Mouse (Mus musculus) gastrocnemius, postnatal 14 days (tissue): ENCODE measurements around the gene Nol3. TPM values are rescaled to one million over a fixed set of nuclear protein-coding genes. Genes with fewer than 3 reads are reported as not detected.

Experiments
- DNase-seq: peaks from one replicate; pipeline ENCODE4 v3.0.0; 2021; ENCODE audit warnings: mixed read lengths
- intact Hi-C: fragments of 180-260 bp; cut with DNase I; formaldehyde crosslinking; loops from one replicate; pipeline ENCODE4 v1.15.1; 2025; ENCODE audit warnings: low total_unique reads
- total RNA-seq, 2 experiments: library from RNA; stranded (reverse); gene quantifications; 2 replicates each; pipeline ENCODE4 v1.2.3; 2021

The Nol3 gene
- total RNA-seq, 2 experiments from 2014 or later = 24.1 to 27.3 TPM

DNA sequence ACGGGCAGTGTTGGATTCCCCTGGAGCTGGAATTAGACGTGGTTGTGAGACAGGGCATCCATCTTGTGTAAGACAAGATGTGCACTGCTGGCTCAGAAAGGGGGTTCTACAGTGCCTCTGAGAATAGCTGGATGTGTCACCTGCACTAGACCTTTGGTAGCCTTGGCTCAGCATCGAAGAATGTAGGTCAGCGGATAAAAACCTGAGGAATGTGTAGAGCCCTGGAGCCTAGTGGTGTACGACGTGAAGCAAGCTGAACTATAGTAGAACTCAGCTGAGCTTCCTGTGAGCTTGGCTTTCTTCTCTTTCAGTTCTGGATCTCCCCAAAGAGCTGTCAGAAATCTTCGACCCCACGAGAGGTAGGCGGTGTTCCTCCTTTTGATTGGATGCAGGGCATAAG, 27.9 kb downstream of the Nol3 start:
- DNase-seq = no peak
- intact Hi-C loops = no loop called here

DNA sequence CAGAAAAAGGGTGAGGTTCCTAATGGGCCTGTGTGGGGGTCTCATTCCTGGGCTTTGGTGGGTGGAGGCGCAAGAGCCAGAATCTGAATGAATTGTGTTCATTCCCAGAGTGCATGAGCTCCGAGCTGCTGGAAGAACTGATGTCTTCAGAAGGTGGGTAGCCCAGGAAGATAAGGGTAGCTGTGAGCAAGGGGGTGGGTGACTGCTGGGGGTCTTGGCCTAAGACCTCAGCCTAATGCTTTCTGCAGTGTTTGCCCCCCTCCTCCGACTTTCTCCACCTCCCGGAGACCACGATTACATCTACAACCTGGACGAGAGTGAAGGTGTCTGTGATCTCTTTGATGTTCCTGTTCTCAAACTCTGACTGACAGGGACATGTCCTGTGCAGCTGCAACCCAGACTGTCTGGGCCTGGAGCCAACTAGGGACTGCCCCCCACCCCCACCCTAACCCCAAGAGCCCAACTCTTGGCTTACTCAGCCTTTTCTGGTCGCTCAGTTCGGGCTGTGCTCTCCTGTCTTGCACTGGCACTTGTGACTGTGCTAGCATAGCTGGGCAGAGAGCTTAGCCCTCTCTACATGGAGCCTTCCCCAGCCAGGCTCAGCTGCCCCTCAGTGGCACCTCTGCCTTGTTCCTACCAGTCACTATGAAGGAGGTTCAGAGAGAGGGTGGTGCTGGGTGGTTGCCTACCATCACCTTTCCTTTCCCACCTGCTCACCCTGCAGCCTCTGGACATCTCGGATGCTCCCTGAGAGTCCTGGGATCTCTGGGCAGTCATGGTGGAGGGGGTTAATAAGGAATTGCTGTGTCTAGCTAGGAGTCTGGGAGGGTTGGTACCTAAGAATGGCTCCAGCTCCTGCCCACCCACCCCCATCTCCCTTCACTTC, 28.6 kb downstream of the Nol3 start:
- intact Hi-C loops = no loop called here
- no peak for DNase-seq

DNA sequence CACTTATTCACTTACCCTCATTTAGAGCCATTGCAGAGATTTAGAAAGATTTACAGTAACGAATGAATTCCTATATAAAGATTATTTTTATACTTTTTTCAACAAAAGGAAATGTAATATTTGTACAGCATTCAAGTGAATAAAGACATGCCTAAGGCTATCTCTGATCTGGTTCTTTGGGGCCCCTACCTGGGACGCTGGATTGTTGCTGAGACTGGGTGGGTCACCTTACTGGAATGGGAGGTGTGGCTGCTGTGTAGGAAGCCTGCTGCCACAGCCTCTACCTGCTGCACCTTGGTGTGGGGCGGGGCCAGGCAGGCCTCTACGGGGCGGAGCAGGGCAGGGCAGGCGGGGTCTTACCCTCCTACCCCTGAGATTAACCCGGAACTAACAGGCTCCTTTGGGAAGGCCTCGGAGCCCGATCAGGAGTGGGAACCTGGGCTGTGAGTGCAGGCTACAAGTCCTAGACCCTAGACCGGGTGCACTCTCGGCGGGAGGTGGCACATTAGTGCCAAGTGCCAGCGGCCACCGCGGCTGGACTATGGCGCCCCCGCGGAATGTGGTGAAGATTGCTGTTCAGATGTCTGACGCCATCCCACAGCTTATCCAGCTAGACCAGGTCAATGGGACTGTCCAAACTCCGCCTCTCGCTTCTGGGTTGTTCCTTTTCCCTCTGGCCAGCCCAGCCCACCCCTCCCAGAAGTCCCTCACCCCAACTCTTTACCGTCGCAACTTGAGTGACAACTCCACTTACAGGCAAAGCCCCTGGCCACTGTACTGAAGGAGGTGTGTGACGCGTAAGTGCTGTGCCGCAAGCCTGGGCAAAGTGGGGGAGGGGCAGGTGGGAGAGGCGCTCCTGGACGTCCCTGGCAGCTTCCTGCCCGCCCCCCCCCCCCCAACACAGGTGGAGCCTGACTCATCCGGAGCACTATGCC, 29.5 kb downstream of the Nol3 start, which contains the start of gene Elmo3:
Gene Elmo3 (plus strand): TSS at position 391 of the 935 bp plus-strand sequence.
- no peak for DNase-seq
- intact Hi-C loops = no loop called here

DNA sequence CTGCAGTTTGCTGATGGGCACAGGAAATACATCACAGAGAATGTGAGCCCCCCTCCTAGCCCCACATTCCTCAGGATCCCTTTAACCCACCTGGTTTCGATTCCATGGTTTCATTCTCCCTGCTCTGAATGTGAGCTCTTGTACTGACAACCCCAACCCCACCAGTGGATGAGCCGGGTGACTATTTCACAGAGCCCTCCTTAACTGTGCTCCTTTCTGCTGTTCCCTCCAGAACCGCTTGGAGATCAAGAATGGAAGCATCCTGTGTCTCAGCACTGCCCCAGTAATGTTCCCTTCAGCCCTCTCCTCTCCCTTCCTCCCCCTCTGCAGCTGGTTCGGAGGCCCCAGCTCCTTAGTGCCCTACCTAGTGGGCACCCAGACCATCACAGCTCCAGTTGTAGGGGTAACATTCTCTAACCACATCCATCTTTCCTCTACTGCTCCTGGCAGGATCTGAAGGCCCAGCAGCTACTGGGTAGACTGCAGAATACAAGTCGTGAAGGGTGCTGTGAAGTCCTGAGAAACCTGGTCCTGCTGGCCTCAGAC, 30.3 kb downstream of the Nol3 start:
- intact Hi-C loops = no loop called here
- no peak for DNase-seq

DNA sequence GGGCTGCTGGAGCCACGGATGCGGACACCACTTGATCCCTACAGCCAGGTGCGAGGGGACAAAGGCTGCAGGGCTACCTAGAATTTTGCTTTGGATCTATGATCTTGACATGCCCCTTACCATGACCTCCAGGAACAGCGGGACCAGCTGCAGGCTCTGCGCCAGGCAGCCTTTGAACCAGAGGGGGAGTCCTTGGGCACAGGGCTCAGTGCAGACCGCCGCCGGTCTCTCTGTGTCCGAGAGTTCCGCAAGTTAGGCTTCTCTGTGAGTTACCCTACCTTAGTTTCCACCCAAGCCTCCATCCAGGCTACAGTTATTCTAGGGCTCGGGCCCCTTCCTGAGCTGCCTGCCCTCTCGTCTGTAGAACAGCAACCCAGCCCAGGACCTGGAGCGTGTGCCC, 31.7 kb downstream of the Nol3 start:
- intact Hi-C loops = no loop called here
- no peak for DNase-seq

DNA sequence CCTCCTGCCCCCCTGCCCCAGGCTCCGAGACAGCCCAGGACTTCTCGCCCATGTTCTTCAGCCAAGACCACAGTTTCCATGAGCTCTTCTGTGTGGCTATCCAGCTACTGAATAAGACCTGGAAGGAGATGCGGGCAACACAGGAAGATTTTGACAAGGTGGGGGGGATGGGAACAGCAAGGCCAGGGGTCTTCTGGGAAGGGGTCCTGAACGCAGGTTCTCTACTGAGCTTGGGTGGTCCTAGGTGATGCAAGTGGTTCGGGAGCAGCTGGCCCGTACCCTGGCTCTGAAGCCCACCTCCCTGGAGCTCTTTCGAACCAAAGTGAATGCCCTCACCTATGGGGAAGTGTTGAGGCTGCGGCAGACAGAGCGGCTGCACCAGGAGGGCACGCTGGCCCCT, 32.5 kb downstream of the Nol3 start:
- intact Hi-C loops = no loop called here

DNA sequence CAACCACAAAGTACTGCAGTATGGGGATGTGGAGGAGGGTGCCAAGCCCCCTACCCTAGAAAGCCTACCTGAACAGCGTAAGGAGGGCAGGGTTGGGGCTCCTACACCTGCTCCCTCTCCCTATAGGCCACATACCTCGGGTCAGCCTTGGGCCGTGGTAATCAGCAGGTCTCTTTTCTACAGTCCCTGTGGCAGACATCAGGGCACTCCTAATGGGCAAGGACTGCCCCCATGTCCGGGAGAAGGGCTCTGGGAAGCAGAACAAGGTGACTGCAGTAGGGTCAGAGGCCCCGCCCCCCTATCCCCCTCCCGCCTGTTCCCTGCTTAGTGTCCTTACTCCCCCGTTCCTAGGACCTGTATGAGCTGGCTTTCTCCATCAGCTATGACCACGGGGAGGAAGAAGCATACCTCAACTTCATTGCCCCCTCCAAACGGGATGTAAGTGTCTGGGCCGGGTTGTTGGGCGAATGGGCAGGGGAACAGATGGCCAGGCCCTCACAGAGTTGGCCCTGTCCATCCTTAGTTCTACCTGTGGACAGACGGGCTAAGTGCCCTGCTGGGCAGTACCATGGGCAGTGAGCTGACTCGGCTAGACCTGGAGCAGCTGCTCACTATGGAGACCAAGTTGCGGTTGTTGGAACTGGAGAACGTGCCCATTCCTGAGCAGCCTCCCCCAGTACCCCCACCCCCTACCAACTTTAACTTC, 33.4 kb downstream of the Nol3 start:
- DNase-seq = no peak
- intact Hi-C loops = no loop called here

More for the DNA sequence above, 32.5 kb downstream of the Nol3 start:
- DNase-seq = no peak

DNA sequence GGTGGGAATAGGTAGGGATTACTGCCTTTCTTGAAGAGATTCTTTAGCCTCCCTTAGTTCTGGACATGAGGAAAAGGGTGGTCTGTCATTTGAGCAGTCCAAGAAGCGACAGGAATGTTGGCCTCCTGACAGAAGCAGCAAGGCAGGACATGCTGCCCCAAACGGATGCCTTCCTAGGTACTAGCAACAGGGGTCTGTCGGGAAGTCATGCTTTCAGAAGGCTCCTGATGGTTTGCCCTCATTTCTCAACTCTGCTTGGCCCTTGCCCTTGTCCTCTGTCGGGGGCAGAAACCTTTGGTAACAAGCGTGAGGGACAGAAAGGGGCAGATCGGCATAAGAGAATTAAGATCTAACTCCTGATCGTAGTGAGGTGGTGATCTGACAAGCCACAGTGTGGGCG, 34.2 kb downstream of the Nol3 start:
- no peak for DNase-seq
- intact Hi-C loops = no loop called here

DNA sequence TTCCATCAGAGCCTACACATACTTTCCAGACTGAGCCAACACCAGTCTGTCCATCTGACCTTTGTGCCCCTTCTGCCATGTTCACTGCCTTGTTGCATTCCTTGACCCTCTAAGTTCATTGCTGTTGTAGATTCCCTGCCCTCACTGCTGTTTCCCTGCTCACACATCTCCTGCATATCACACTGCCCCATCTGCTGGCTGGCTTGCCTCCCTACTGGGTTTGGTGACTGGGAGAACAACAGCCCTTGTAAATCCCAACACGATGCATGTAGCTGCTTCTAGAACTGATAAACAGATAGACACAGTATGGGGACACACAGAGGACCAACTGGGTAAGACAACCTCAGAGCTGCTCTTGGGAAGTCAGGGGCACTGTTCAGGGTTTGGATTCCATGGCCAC, 35.8 kb downstream of the Nol3 start:
- intact Hi-C loops = no loop called here
- no peak for DNase-seq

DNA sequence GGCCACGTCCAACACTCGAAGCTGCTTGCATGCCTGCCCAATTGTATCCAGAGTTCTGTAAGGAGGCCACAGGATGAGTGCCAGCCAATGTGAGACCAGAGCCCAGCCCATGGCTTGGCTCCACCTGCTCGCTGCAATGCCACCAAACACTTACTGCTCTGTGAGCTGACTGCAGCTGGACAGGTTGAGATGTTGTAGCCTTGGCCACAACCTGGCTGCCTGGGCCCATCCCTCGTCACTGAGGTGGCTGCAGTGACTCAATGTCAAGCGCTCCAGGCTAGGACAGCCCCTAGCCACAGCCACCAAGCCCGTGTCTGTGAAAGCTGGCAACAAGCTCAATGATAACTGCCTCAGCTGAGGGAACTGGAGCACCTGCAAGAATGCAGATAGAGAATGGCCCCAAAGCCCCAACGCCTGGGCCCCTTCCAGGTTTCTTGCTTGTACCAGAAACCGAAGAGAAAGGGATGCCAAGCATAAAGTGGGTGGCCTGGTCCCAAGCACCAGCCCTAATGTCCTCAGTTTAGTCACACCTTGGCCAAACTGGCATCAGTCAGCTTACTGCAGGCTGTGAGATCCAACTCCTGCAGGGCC, 37.0 kb downstream of the Nol3 start:
- no peak for DNase-seq
- intact Hi-C loops = no loop called here

DNA sequence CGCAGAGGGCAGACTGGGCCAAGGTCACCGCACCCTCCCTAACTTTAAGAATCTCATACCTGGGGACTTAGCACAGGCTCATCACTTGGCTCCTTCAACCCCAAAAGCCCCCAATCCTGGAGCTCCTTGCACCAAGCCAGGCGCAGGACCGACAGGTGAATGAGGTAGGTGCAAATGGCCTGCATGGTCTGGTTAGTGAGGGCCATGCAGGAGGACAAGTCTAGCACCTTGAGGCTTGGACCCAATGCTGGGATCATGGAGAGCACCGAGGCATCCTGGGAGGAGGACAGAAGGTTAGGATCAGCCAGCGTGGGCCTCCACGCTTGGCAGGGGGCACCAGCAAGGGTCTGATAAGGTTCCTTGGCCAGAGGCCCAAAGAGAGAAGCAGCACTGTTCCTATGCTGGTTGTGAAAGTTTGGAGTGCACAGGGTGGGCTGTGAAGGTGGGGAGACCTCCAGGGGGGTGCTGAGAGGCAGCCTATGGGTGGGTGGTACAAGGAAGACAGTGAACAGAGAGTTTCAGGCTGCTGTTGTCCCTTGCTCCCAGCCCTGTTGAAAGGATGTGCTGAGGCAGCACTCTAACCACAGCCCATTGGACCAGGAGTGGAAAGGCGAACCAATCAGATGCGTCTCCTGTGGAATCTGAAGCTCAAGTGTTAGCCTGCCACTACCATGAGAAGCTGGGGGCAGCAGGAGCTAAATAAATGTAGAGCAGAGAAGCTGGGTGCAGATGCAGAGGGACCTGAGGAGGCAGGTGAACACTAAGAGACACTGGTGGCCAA, 37.9 kb downstream of the Nol3 start:
- intact Hi-C loops = no loop called here
- no peak for DNase-seq

DNA sequence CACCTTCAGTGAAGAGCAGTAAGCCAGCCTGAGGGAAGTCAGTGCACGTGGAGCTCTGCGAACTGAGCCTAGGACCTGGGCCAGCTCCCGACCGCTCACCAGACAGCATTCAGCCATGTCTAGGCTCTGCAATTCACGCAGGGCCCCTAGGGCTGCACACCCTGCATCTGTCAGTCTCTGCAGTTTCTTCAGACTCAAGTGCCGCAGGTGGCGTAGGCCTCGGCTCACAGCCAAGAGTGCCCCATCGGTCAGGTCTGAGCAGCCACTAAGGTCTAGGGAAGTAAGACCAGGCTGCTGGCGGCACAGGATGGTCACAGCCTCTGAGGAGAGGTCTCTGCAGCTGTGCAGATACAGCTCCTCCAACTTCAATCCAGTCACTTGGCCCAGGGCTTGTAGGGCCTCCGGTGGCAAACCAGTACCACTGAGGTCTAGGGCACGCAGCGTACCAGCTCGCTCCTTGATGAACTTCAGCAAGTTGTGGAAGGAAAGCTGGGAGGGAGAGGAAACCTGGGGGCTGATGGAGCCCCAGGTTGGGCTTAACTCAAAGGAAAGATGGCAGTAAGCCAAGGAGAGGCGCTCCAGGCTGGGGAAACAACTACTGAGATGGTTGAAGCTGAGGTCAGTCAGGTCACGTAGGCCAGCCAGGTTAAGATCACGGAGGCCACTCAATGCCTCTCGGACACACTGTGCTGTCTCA, 39.3 kb downstream of the Nol3 start:
- intact Hi-C loops = no loop called here
- no peak for DNase-seq

DNA sequence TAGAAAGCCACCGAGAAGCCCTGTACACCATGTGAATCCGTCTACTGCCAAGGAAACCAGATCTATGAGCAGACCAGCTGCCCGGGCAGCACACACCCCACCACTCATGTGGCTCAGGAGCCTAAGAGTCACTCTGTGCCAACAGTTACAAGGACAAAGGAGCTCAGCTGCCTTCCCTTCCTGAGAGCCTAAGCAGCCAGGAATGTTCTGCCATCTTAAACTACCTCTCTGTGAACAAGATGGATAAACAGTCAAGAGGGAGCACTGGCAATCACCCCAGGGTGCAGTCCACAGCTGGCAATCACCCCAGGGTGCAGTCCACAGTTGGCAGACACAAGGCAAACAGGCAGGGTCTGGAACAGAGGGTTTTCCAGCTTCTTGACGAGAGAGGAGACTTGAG, 42.0 kb downstream of the Nol3 start:
- no peak for DNase-seq
- intact Hi-C loops = no loop called here

DNA sequence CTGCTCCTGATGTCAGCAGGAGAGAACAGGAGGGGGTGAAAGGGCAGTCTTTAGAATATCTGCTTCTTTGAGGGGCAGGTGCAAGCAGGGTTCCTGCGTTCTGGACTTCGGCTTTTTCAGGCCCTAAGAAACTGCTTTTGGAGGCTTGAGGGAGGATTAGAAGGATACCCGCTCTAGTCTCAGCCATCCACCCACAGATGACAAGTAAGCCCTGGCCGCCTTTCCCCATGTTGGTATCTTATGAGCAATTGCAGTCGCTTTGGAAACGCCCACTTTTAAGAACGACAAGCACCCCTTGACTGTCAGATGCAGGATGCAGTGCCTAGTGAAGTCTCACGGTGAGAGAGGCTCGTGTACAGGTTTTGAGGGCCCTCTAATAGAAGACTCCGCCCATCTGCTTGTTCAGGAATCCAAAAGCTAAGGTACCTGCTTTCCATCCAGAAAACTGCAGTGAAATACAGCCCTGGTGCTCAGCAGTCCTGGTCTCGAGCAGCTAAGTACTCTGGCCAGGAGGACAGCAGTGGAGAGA, 42.8 kb downstream of the Nol3 start:
- intact Hi-C loops = no loop called here

DNA sequence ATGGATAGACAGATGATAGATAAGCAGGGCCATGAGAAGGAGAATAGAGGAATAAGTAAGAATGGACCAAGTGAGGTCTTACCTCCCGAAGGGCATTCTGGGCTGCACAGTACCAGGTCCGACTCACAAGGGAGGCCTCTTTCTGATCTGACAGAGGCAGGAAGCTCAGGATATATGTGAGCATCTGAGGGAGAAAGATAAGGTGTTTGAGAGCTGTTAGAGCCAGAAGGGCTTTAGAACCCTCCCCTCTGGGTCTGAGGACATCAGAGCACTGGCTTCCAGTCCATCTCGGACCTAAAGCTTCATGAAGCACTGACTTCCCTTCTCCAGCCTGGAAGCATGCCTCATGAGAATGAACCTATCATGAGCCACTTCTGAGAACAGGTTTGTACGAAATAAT, 47.2 kb downstream of the Nol3 start:
- intact Hi-C loops = no loop called here
- no peak for DNase-seq

More for the DNA sequence above, 42.8 kb downstream of the Nol3 start:
- no peak for DNase-seq

DNA sequence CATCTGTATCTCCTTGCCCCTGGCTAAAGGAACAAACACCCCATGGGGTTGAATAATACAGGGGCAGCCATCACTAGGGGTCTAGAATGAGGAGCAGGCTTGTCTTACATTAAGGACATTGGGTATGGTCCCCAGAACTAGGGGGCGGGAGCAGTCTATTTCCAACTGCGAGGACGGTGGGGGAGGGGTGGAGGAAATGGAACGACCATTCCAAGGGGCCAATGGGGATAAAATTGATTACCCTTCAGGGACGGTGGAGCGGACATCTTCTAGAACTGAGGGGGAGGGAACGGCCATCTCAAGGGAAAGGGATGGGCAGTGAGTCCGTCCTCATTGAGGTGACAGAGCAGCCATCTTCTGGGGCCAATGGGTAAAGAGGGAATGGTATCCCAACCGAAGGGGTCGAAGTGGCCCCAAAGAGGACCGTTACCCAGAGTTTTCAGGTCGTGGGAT, 49.7 kb downstream of the Nol3 start:
- intact Hi-C loops = no loop called here
- DNase-seq = no peak

DNA sequence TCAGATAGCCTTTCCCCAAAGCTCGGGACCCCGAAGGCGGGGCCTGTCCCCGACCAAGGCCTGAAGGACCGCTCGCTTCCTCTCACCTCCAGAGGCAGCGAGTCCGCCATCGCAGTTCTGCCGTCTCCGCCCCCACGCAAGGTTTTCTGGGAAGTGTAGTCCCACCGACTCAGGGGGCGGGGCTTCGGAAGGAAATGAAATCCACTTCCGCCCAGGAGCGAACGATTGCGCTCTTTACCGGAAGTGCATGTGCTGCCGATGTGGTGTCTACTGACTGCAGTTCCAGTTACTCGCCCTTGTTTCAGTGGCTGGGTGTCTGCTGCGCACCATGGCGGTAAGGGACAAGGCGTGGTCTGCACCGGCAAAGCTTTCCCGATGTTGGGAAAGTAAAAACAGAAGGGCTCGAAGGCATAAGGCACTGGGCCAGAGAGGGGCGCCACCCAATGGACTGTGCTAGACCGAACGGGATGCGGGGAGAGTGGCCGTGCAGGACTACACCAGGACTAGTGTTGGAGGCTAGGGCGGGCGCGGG, 50.3 kb downstream of the Nol3 start, which contains the start of the genes Lrrc29 and Tmem208:
Gene Lrrc29 (minus strand): TSS at position 138 of the 532 bp plus-strand sequence.
Gene Tmem208 (plus strand): TSS at position 214 of the 532 bp plus-strand sequence.
- intact Hi-C loops = no loop called here
- DNase-seq = peak; percentile 97
